Mouse (Mus musculus) neural tube, embryonic 15.5 days (tissue): ENCODE results near the gene Prkca. TPM values are rescaled to one million over a fixed set of nuclear protein-coding genes. Genes with fewer than 3 reads are reported as not detected.

Source experiments
- ATAC-seq: fragments of 200-750 bp; cut with Nextera tagmentation; 2 replicates; pipeline ENCODE4 v1.8.0; 2017; ENCODE audit warnings: mild to moderate bottlenecking, moderate TSS enrichment, moderate library complexity; ENCODE audit not compliant: low FRiP score
- H3K27ac ChIP-seq: fragments of 300-500 bp; sonication (generic); replicated peaks from 2 replicates; pipeline ENCODE4 v1.5.1; 2015; ENCODE audit warnings: mild to moderate bottlenecking, inconsistent platforms
- H3K27me3 ChIP-seq: fragments of 300-500 bp; sonication (generic); replicated peaks from 2 replicates; pipeline ENCODE4 v1.6.1; 2015; ENCODE audit warnings: inconsistent platforms
- H3K36me3 ChIP-seq: fragments of 300-500 bp; sonication (generic); 2 replicates; pipeline ENCODE4 v1.6.1; 2015; ENCODE audit warnings: inconsistent platforms
- H3K4me1 ChIP-seq: fragments of 300-500 bp; sonication (generic); 2 replicates; pipeline ENCODE4 v1.6.1; 2015; ENCODE audit warnings: inconsistent platforms
- H3K4me2 ChIP-seq: fragments of 300-500 bp; sonication (generic); 2 replicates; pipeline ENCODE4 v1.6.1; 2015; ENCODE audit warnings: inconsistent platforms, mild to moderate bottlenecking, moderate library complexity
- H3K4me3 ChIP-seq: fragments of 300-500 bp; sonication (generic); replicated peaks from 2 replicates; pipeline ENCODE4 v1.5.1; 2015; ENCODE audit warnings: mild to moderate bottlenecking, inconsistent platforms
- H3K9ac ChIP-seq: fragments of 300-500 bp; sonication (generic); replicated peaks from 2 replicates; pipeline ENCODE4 v1.6.1; 2015; ENCODE audit warnings: mild to moderate bottlenecking, inconsistent platforms
- H3K9me3 ChIP-seq: fragments of 300-500 bp; sonication (generic); replicated peaks from 2 replicates; pipeline ENCODE4 v1.6.1; 2016; ENCODE audit warnings: inconsistent platforms
- WGBS: fragments of 180-500 bp; shearing (Covaris S2); methylation state at CpG from one replicate; pipeline ENCODE4 v1.1.7; 2015; ENCODE audit warnings: mixed read lengths; 5-methylcytosine and 5-hydroxymethylcytosine counted together
- polyA plus RNA-seq: library from polyadenylated mRNA; unstranded; fragments of >200 nt; fragmentation: Nextera tagmentation; extraction: Ambion mirVana; gene quantifications from 2 replicates; pipeline ENCODE4 v1.2.1, GENCODE M21; 2015

Prkca gene
- polyA plus RNA-seq, 1 experiment from 2014 or later: 9.1 TPM

- 52% methylated on average over 6 of the region's 6 CpGs for WGBS
- ATAC-seq: 0 out of 2 replicates have a peak, but pooled peaks have one; percentile 53
Observed at GRCm38 (mm10) chr11:107994487-107994886, 349.2 kb downstream of the Prkca start.

GRCm38 (mm10) chr11:107993792-107994191, 349.9 kb downstream of the Prkca start:
- ATAC-seq: no peak
- Histone ChIP-seq H3K4me3 (no peak overlapping the region), H3K27me3 (no peaks in the 10 kb centered on the region), H3K27ac (no peak overlapping the region), H3K4me1 (peaks cover 16% of the 10 kb centered on the region), H3K4me2 (no peak overlapping the region), H3K36me3 (no peaks in the 10 kb centered on the region), H3K9me3 (no peaks in the 10 kb centered on the region), H3K9ac (no peak overlapping the region)
- 68% methylated on average over 3 of the region's 3 CpGs for WGBS

More at GRCm38 (mm10) chr11:107994487-107994886, 349.2 kb downstream of the Prkca start:
- Histone ChIP-seq H3K27ac (no peak overlapping the region), H3K27me3 (no peaks in the 10 kb centered on the region), H3K4me3 (no peak overlapping the region), H3K36me3 (no peaks in the 10 kb centered on the region), H3K4me1 (peaks cover 16% of the 10 kb centered on the region), H3K4me2 (no peak overlapping the region), H3K9ac (no peak overlapping the region), H3K9me3 (no peaks in the 10 kb centered on the region)

GRCm38 (mm10) chr11:107992500-107992899, 351.2 kb downstream of the Prkca start:
- no peak for ATAC-seq

GRCm38 (mm10) chr11:107991990-107992389, 351.7 kb downstream of the Prkca start:
- no peaks in the 10 kb centered on the region for H3K27me3 ChIP-seq
- peaks cover 19% of the 10 kb centered on the region for H3K4me1 ChIP-seq
- no peaks in the 10 kb centered on the region for H3K36me3 ChIP-seq
- no peak for ATAC-seq
- H3K27ac ChIP-seq: no peak overlapping the region
- WGBS: 67% methylated on average over 7 of the region's 7 CpGs
- no peak overlapping the region for H3K4me3 ChIP-seq
- no peak overlapping the region for H3K9ac ChIP-seq
- H3K9me3 ChIP-seq: no peaks in the 10 kb centered on the region
- no peak overlapping the region for H3K4me2 ChIP-seq

More at GRCm38 (mm10) chr11:107992500-107992899, 351.2 kb downstream of the Prkca start:
- Histone ChIP-seq H3K36me3 (no peaks in the 10 kb centered on the region), H3K4me2 (no peak overlapping the region), H3K27me3 (no peaks in the 10 kb centered on the region), H3K27ac (no peak overlapping the region), H3K9ac (no peak overlapping the region), H3K4me1 (peaks cover 16% of the 10 kb centered on the region), H3K9me3 (no peaks in the 10 kb centered on the region), H3K4me3 (no peak overlapping the region)
- 48% methylated on average over 11 of the region's 11 CpGs for WGBS

GRCm38 (mm10) chr11:107989241-107989640, 354.5 kb downstream of the Prkca start:
- Histone ChIP-seq H3K9me3 (no peaks in the 10 kb centered on the region), H3K27me3 (no peaks in the 10 kb centered on the region), H3K9ac (no peak overlapping the region), H3K36me3 (no peaks in the 10 kb centered on the region), H3K4me3 (no peak overlapping the region), H3K4me1 (peaks cover 25% of the 10 kb centered on the region), H3K4me2 (no peak overlapping the region), H3K27ac (no peak overlapping the region)
- WGBS: 88% methylated on average over 6 of the region's 6 CpGs
- no peak for ATAC-seq

- Histone ChIP-seq H3K4me1 (peaks cover 25% of the 10 kb centered on the region), H3K9ac (no peak overlapping the region), H3K27ac (no peak overlapping the region), H3K9me3 (no peaks in the 10 kb centered on the region), H3K4me3 (no peak overlapping the region), H3K4me2 (no peak overlapping the region), H3K36me3 (no peaks in the 10 kb centered on the region), H3K27me3 (no peaks in the 10 kb centered on the region)
- WGBS: 92% methylated on average over 3 of the region's 3 CpGs
- no peak for ATAC-seq
Observed at GRCm38 (mm10) chr11:107985941-107986340, 357.8 kb downstream of the Prkca start.

GRCm38 (mm10) chr11:107983883-107984282, 359.8 kb downstream of the Prkca start:
- Histone ChIP-seq H3K36me3 (no peaks in the 10 kb centered on the region), H3K4me2 (no peak overlapping the region), H3K27me3 (no peaks in the 10 kb centered on the region), H3K27ac (no peak overlapping the region), H3K4me1 (peaks cover 45% of the 10 kb centered on the region), H3K4me3 (no peak overlapping the region), H3K9ac (no peak overlapping the region), H3K9me3 (no peaks in the 10 kb centered on the region)
- 84% methylated on average over 12 of the region's 12 CpGs for WGBS
- ATAC-seq: no peak

- H3K36me3 ChIP-seq: no peaks in the 10 kb centered on the region
- no peak overlapping the region for H3K27ac ChIP-seq
- peaks cover 47% of the 10 kb centered on the region for H3K4me1 ChIP-seq
- H3K9ac ChIP-seq: no peak overlapping the region
- H3K4me3 ChIP-seq: no peak overlapping the region
- no peaks in the 10 kb centered on the region for H3K9me3 ChIP-seq
- no peak for ATAC-seq
- 62% methylated on average over 5 of the region's 5 CpGs for WGBS
- H3K4me2 ChIP-seq: no peak overlapping the region
- no peaks in the 10 kb centered on the region for H3K27me3 ChIP-seq
Observed at GRCm38 (mm10) chr11:107983224-107983623, 360.5 kb downstream of the Prkca start.

GRCm38 (mm10) chr11:107982225-107982896, 361.4 kb downstream of the Prkca start:
- Histone ChIP-seq H3K4me2 (0 out of 2 replicates have a peak overlapping the region, but pooled peaks have one; percentile 26), H3K27ac (no peak overlapping the region), H3K4me3 (no peak overlapping the region), H3K27me3 (no peaks in the 10 kb centered on the region), H3K9me3 (no peaks in the 10 kb centered on the region), H3K36me3 (peaks cover 3% of the 10 kb centered on the region; the same call in 1 of the 2 replicates), H3K4me1 (peaks cover 47% of the 10 kb centered on the region), H3K9ac (no peak overlapping the region)
- 15% methylated on average over 16 of the region's 16 CpGs for WGBS
- ATAC-seq: peak; percentile 84

- H3K4me3 ChIP-seq: no peak overlapping the region
- 24% methylated on average over 22 of the region's 22 CpGs for WGBS
- H3K4me1 ChIP-seq: peaks cover 37% of the 10 kb centered on the region
- H3K27ac ChIP-seq: peak overlapping the region; percentile 24; the same call in 1 of the 2 replicates
- no peaks in the 10 kb centered on the region for H3K9me3 ChIP-seq
- no peak overlapping the region for H3K9ac ChIP-seq
- ATAC-seq: no peak
- no peaks in the 10 kb centered on the region for H3K27me3 ChIP-seq
- H3K36me3 ChIP-seq: peaks cover 16% of the 10 kb centered on the region
- no peak overlapping the region for H3K4me2 ChIP-seq
Observed at GRCm38 (mm10) chr11:107979497-107980174, 364.1 kb downstream of the Prkca start.

GRCm38 (mm10) chr11:107969943-107970342, 373.8 kb downstream of the Prkca start:
- H3K9ac ChIP-seq: peak overlapping the region; percentile 23; the same call in 1 of the 2 replicates
- H3K4me3 ChIP-seq: no peak overlapping the region
- ATAC-seq: peak; percentile 67; the same call in 1 of the 2 replicates
- H3K36me3 ChIP-seq: 0 out of 2 replicates have a peak, but pooled peaks cover 4% of the 10 kb centered on the region
- peaks cover 50% of the 10 kb centered on the region for H3K4me1 ChIP-seq
- H3K9me3 ChIP-seq: no peaks in the 10 kb centered on the region
- no peaks in the 10 kb centered on the region for H3K27me3 ChIP-seq
- WGBS: 17% methylated on average over 10 of the region's 10 CpGs
- no peak overlapping the region for H3K4me2 ChIP-seq
- peak overlapping the region; percentile 64 for H3K27ac ChIP-seq

GRCm38 (mm10) chr11:107968147-107968546, 375.6 kb downstream of the Prkca start:
- H3K4me1 ChIP-seq: peaks cover 50% of the 10 kb centered on the region
- H3K36me3 ChIP-seq: no peaks in the 10 kb centered on the region
- H3K4me2 ChIP-seq: no peak overlapping the region
- WGBS: 36% methylated on average over 13 of the region's 13 CpGs
- H3K27me3 ChIP-seq: no peaks in the 10 kb centered on the region
- H3K9me3 ChIP-seq: no peaks in the 10 kb centered on the region
- no peak for ATAC-seq
- no peak overlapping the region for H3K27ac ChIP-seq
- H3K9ac ChIP-seq: no peak overlapping the region
- no peak overlapping the region for H3K4me3 ChIP-seq
